Mouse (Mus musculus): ENCODE measurements around the gene Grk3.

Grk3 gene

GRCm38 (mm10) chr5:112872999-112873398 lies 142.6 kb downstream of the Grk3 start:
- no peak for DNase-seq (ENCODE audit: low read depth, low spot score)

- DNase-seq (ENCODE audit: low read depth, low spot score): no peak
These were observed 144.9 kb downstream of the Grk3 start for GRCm38 (mm10) chr5:112870729-112871128.

GRCm38 (mm10) chr5:112868620-112869019 lies 147.0 kb downstream of the Grk3 start:
- no peak for DNase-seq (ENCODE audit: low read depth, low spot score)

- no peak for DNase-seq (ENCODE audit: low read depth, low spot score)
These were observed 150.7 kb downstream of the Grk3 start for GRCm38 (mm10) chr5:112864719-112865367.

Data from retina, adult 2 months (tissue).